Mouse (Mus musculus) E14TG2a.4 (cell line): Measurements from ENCODE around the gene Shkbp1.
A peak's percentile ranks its signal among the peaks of the same experiment; 100 is the strongest.

ENCODE experiments used
- H3K27me3 ChIP-seq: 2 replicates; pipeline ENCODE4 v1.6.1; 2014; ENCODE audit warnings: low read length, control low read depth; ENCODE audit not compliant: insufficient read depth
- H3K36me3 ChIP-seq: 2 replicates; pipeline ENCODE4 v1.6.1; 2014; ENCODE audit warnings: low read length, control low read depth; ENCODE audit not compliant: insufficient read depth
- H3K4me1 ChIP-seq: replicated peaks from 2 replicates; pipeline ENCODE4 v1.6.1; 2014; ENCODE audit warnings: low read depth, low read length, control low read depth
- H3K4me3 ChIP-seq: replicated peaks from 2 replicates; pipeline ENCODE4 v1.5.1; 2014; ENCODE audit warnings: mild to moderate bottlenecking, low read length
- H3K9me3 ChIP-seq: 2 replicates; pipeline ENCODE4 v1.6.1; 2014; ENCODE audit warnings: low read length, control low read depth
- CTCF ChIP-seq: conservative IDR thresholded peaks from 2 replicates; pipeline ENCODE4 v1.5.1; 2014; ENCODE audit warnings: low read length
- NANOG ChIP-seq: IDR thresholded peaks from 2 replicates; pipeline ENCODE4 v1.6.1; 2014; ENCODE audit warnings: borderline replicate concordance, low read length, mixed read lengths
- POU5F1 ChIP-seq: IDR thresholded peaks from 2 replicates; pipeline ENCODE4 v1.6.1; 2014; ENCODE audit warnings: low read length, borderline replicate concordance

The Shkbp1 gene

DNA sequence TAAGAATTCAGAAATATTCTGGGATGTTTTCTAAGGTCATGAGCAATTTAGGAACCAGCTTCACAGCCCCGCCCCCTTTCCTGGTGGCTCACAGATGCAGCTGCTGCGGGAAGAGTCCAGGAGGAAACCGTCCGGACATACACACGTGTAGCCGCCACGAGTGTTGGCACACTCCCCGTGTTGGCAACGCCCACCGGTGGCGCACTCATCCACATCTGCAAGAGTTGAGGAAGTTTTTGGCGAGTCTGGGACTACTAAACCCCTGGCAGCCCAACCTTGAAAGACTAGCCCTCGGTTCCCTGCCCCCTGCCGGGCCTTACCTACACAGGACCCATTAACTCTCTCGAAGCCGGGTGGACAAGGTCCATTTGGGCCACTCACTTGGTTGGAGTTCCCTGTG is 27.2 kb downstream of the Shkbp1 start:
- no peaks in the 10 kb centered on the region for H3K9me3 ChIP-seq
- peak overlapping the region; percentile 85 for H3K4me3 ChIP-seq
- peaks cover 42% of the 10 kb centered on the region for H3K36me3 ChIP-seq
- peaks cover 79% of the 10 kb centered on the region for H3K4me1 ChIP-seq
- no peak for TF ChIP-seq POU5F1
- TF ChIP-seq NANOG, result no peak
- no peak for TF ChIP-seq CTCF
- H3K27me3 ChIP-seq, result no peaks in the 10 kb centered on the region

DNA sequence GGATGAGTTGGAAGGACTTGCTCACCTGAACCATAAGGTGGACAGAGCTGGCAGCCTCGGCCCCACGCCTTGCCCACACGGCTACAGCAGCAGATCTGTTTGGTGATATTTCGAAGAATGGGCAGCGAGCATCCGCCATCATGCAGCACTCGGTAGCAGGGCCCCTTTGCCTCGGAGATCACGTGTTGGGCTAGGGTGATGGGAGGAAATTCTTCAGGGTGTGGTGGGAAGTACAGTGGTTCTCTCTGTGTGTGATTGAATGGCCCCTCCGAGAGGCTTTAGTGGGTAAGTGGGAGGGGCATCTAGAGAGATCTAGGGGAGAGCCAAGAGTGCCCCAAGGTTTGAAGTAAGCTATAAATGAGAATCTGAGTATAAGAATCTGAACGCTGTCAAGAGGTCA is 27.7 kb downstream of the Shkbp1 start:
- Histone ChIP-seq H3K9me3 (no peaks in the 10 kb centered on the region), H3K4me1 (peaks cover 84% of the 10 kb centered on the region), H3K36me3 (peaks cover 46% of the 10 kb centered on the region), H3K4me3 (peak overlapping the region; percentile 85), H3K27me3 (no peaks in the 10 kb centered on the region)
- TF ChIP-seq CTCF, result no peak
- TF ChIP-seq NANOG, result no peak
- no peak for TF ChIP-seq POU5F1

DNA sequence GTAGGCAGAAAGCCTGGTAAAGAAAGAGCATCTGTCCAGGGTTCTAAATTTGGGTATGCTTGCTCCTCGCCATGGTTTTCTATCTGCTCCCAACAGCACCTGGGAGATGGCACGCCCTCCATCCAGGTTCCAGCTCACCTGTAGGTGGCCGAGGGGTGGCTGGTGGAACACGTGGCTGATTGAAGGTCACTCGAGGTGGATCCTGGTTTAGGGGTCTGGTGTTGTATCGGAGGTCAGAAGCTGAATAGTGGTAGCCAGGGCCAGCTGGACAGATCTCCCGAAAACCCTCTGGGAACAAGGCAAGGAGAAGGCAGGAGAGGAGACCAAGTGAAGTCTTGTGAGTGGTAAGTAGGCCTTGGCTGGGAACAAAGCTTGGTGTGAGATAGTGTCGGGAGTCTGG is 28.3 kb downstream of the Shkbp1 start:
- peaks cover 88% of the 10 kb centered on the region for H3K4me1 ChIP-seq
- peak overlapping the region; percentile 85 for H3K4me3 ChIP-seq
- no peaks in the 10 kb centered on the region for H3K27me3 ChIP-seq
- H3K36me3 ChIP-seq, result peaks cover 53% of the 10 kb centered on the region
- H3K9me3 ChIP-seq, result no peaks in the 10 kb centered on the region
- TF ChIP-seq CTCF (no peak), POU5F1 (no peak), NANOG (no peak)

GRCm38 (mm10) chr7:27326101-27326880 is 29.5 kb downstream of the Shkbp1 start:
- Histone ChIP-seq H3K36me3 (peaks cover 64% of the 10 kb centered on the region), H3K4me1 (peaks cover 90% of the 10 kb centered on the region), H3K4me3 (peak overlapping the region; percentile 85), H3K27me3 (no peaks in the 10 kb centered on the region), H3K9me3 (no peaks in the 10 kb centered on the region)
- no peak for TF ChIP-seq CTCF
- no peak for TF ChIP-seq NANOG
- TF ChIP-seq POU5F1, result no peak

DNA sequence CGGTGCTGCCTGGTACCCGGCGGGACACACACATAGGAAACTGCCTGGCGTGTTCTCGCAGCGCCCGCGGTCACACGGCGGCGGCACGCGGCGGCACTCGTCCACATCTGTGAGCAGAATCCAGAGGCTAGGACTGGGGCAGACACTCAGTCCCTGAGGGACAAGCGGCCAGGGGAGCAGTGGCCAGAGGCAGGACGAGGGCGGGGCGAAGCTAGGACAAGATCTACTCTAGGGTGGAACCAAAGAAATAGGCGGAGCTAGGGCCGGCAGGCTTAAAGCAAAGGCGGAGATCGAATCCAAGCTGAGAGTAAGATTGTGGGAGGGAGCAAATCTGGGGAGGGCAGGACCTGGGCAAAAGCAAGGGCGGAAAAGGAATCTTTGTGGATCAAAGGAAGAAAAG is 30.1 kb downstream of the Shkbp1 start:
- Histone ChIP-seq H3K36me3 (peaks cover 70% of the 10 kb centered on the region), H3K4me1 (peaks cover 94% of the 10 kb centered on the region), H3K4me3 (peak overlapping the region; percentile 85), H3K9me3 (no peaks in the 10 kb centered on the region), H3K27me3 (no peaks in the 10 kb centered on the region)
- TF ChIP-seq NANOG (no peak), CTCF (no peak), POU5F1 (no peak)

DNA sequence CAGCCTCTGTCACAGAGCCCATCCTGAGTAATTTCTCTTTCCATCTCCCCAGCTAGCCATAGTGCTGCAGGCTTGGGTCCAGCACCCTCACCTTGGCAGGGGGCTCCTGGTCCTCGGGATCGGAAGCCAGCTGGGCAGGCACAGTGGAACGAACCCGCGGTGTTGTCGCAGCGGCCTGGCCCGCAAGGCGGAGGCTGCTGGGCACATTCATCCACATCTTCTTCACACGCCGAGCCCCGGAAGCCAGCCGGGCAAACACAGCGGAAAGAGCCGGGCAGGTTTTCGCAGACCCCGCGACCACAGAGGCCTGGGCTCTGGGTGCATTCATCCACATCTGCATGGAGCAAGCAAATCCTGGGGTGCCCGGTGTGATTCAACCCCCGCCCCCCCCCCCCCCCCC is 30.9 kb downstream of the Shkbp1 start:
- TF ChIP-seq POU5F1, result no peak
- no peak for TF ChIP-seq CTCF
- TF ChIP-seq NANOG, result no peak

GRCm38 (mm10) chr7:27324161-27324560 is 31.7 kb downstream of the Shkbp1 start:
- Histone ChIP-seq H3K9me3 (no peaks in the 10 kb centered on the region), H3K4me1 (peaks cover 98% of the 10 kb centered on the region), H3K36me3 (peaks cover 85% of the 10 kb centered on the region), H3K27me3 (no peaks in the 10 kb centered on the region), H3K4me3 (no peak overlapping the region; the same call in 1 of the 2 replicates)
- no peak for TF ChIP-seq CTCF
- TF ChIP-seq POU5F1, result no peak
- TF ChIP-seq NANOG, result no peak

More for the DNA sequence above, 30.9 kb downstream of the Shkbp1 start:
- Histone ChIP-seq H3K4me1 (peaks cover 95% of the 10 kb centered on the region), H3K4me3 (peak overlapping the region; percentile 85), H3K36me3 (peaks cover 77% of the 10 kb centered on the region), H3K9me3 (no peaks in the 10 kb centered on the region), H3K27me3 (no peaks in the 10 kb centered on the region)

GRCm38 (mm10) chr7:27323001-27323400 is 32.8 kb downstream of the Shkbp1 start:
- H3K36me3 ChIP-seq, result peaks cover 90% of the 10 kb centered on the region
- no peaks in the 10 kb centered on the region for H3K27me3 ChIP-seq
- H3K4me1 ChIP-seq, result peaks cover 93% of the 10 kb centered on the region
- peak overlapping the region; percentile 37; the same call in 1 of the 2 replicates for H3K4me3 ChIP-seq
- TF ChIP-seq POU5F1, result no peak
- TF ChIP-seq CTCF, result 0 out of 2 replicates have a peak, but pooled peaks have one; percentile 7
- no peaks in the 10 kb centered on the region for H3K9me3 ChIP-seq
